15 mouse cellular contexts compared by ENCODE assay signal in the genomic region with DNA sequence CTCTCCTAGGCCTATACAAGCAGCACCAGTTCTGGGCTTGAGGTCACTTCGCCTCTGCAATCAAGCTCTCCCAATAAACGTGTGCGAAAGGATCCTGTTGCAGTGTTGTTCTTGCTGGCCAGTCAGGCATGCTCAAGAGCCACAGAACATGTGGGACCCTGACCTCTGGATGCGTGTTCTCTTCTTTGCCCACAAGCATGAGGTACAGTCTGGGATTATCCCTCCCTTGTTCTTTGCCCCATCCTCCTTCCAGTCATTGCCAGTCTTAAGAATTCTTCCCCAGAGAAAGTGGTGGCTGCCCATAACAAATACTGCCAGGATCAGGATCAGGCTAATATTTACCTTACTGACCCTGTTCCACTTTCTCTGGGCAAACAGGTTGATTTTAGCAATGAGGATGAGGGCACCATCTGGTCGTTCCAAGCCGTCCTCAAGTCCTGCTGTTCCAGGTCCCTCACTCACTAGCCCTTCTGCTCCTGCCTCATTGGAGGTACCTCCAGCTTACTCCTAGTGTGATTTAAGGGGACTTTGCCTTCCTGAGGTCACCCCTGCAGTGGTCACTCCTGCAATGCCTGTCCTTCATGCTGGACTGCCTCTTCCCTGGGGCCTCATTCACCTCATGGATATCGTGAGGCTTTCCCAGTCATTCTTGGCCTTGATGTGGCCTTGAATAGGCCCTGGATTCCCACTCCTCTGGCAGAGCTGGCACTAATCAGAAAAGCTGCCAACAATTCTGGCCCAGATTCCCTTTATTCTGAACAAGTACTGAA. TPM values are rescaled to one million over a fixed set of nuclear protein-coding genes. Genes with fewer than 3 reads are reported as not detected.
DNase-seq lines count a peak whose midpoint lies in the region; ATAC-seq lines count a peak whose summit lies in the region.
"Had no signal": no experiment of that assay in that cellular context is flagged by ENCODE, and none has a peak within 500 bp of the region (broad histone marks: within the 10 kb centered on the region; RNA-seq: fewer than 3 reads in every experiment).

No protein-coding gene starts in this region.

- 84% methylated on average over 7 of the region's 7 CpGs for WGBS in kidney, embryonic 14.5 days
- 93% methylated on average over 7 of the region's 7 CpGs for WGBS in midbrain, embryonic 11.5 days
- 94% methylated on average over 7 of the region's 7 CpGs for WGBS in neural tube, embryonic 15.5 days

- no peak overlapping the region for H3K27ac ChIP-seq in kidney, embryonic 14.5 days (ENCODE audit: low read depth, low read length)
- H3K27ac ChIP-seq in midbrain, embryonic 11.5 days (ENCODE audit: low read depth, low read length), result no peak overlapping the region
- H3K27ac ChIP-seq in neural tube, embryonic 15.5 days (replicated peaks), result no peak overlapping the region
- H3K27ac ChIP-seq: forebrain, embryonic 10.5 days; hindbrain, embryonic 12.5 days; midbrain, embryonic 10.5 days had no signal

- no peak overlapping the region for H3K4me3 ChIP-seq in kidney, embryonic 14.5 days (ENCODE audit: low read length)
- H3K4me3 ChIP-seq in midbrain, embryonic 11.5 days (ENCODE audit: low read depth, low read length), result no peak overlapping the region
- no peak overlapping the region for H3K4me3 ChIP-seq in neural tube, embryonic 15.5 days (replicated peaks)
- H3K4me3 ChIP-seq: forebrain, embryonic 10.5 days; heart, embryonic 12.5 days; hindbrain, embryonic 12.5 days; midbrain, embryonic 10.5 days had no signal

- DNase-seq in kidney, adult 11 months, result peak; percentile 67
- peak; percentile 64 for DNase-seq in adrenal gland, adult 2 months
- peak; percentile 58 for DNase-seq in cerebellum, adult 11-12 months
- DNase-seq in kidney, adult 8-10 months, result peak; percentile 32 to 58
- no peak for DNase-seq in midbrain, embryonic 11.5 days (ENCODE audit: low spot score, missing footprints)
- DNase-seq in lung, postnatal 4 days, result no peak
- DNase-seq: gastrocnemius, postnatal 10 days; lung, adult 2 months; thymus, postnatal 25 days had no signal

- no peak for ATAC-seq in kidney, embryonic 14.5 days (ENCODE audit: low FRiP score, low TSS enrichment)
- no peak for ATAC-seq in midbrain, embryonic 11.5 days (ENCODE audit: low FRiP score)
- no peak for ATAC-seq in neural tube, embryonic 15.5 days (ENCODE audit: low FRiP score)

- H3K4me2 ChIP-seq in kidney, embryonic 14.5 days (replicated peaks; ENCODE audit: low read depth, low read length), result no peak overlapping the region
- no peak overlapping the region for H3K4me2 ChIP-seq in midbrain, embryonic 11.5 days
- no peak overlapping the region for H3K4me2 ChIP-seq in neural tube, embryonic 15.5 days
- H3K4me2 ChIP-seq: heart, embryonic 12.5 days; hindbrain, embryonic 12.5 days had no signal

- H3K36me3 ChIP-seq in kidney, embryonic 14.5 days (ENCODE audit: control insufficient read depth, insufficient read depth, low read length), result no peaks in the 10 kb centered on the region; the same call in 1 of the 2 replicates
- H3K36me3 ChIP-seq in midbrain, embryonic 11.5 days (ENCODE audit: control insufficient read depth, insufficient read depth, low read length), result no peaks in the 10 kb centered on the region
- no peaks in the 10 kb centered on the region for H3K36me3 ChIP-seq in neural tube, embryonic 15.5 days

- H3K9ac ChIP-seq in kidney, embryonic 14.5 days (ENCODE audit: low read depth, low read length), result no peak overlapping the region
- no peak overlapping the region for H3K9ac ChIP-seq in midbrain, embryonic 11.5 days (ENCODE audit: low read length)
- no peak overlapping the region for H3K9ac ChIP-seq in neural tube, embryonic 15.5 days (replicated peaks)
- H3K9ac ChIP-seq: heart, embryonic 12.5 days; hindbrain, embryonic 12.5 days had no signal

- H3K4me1 ChIP-seq in kidney, embryonic 14.5 days (ENCODE audit: control insufficient read depth, insufficient read depth, low read length), result no peaks in the 10 kb centered on the region
- no peaks in the 10 kb centered on the region for H3K4me1 ChIP-seq in midbrain, embryonic 11.5 days (ENCODE audit: control insufficient read depth, insufficient read depth, low read length)
- 0 out of 2 replicates have a peak, but pooled peaks cover 2% of the 10 kb centered on the region for H3K4me1 ChIP-seq in neural tube, embryonic 15.5 days
- H3K4me1 ChIP-seq: forebrain, embryonic 10.5 days; hindbrain, embryonic 12.5 days; midbrain, embryonic 10.5 days had no signal

- no peaks in the 10 kb centered on the region for H3K27me3 ChIP-seq in kidney, embryonic 14.5 days (ENCODE audit: control insufficient read depth, insufficient read depth, low read length)
- H3K27me3 ChIP-seq in midbrain, embryonic 11.5 days (ENCODE audit: control insufficient read depth, insufficient read depth, low read length), result no peaks in the 10 kb centered on the region
- no peaks in the 10 kb centered on the region for H3K27me3 ChIP-seq in neural tube, embryonic 15.5 days (replicated peaks)
- H3K27me3 ChIP-seq: heart, embryonic 12.5 days; hindbrain, embryonic 12.5 days had no signal

- no peaks in the 10 kb centered on the region for H3K9me3 ChIP-seq in kidney, embryonic 14.5 days (ENCODE audit: control insufficient read depth, low read length)
- no peaks in the 10 kb centered on the region for H3K9me3 ChIP-seq in midbrain, embryonic 11.5 days (ENCODE audit: control insufficient read depth, low read length)
- no peaks in the 10 kb centered on the region for H3K9me3 ChIP-seq in neural tube, embryonic 15.5 days (replicated peaks)
- H3K9me3 ChIP-seq: forebrain, embryonic 10.5 days; heart, embryonic 12.5 days; hindbrain, embryonic 12.5 days; midbrain, embryonic 10.5 days had no signal

RNA-seq across cellular contexts. Expression of a gene that starts 36.0 kb away (rescaled TPM):
- polyA plus RNA-seq in kidney, embryonic 14.5 days (2014; fragmentation: Nextera tagmentation; extraction: Ambion mirVana), result 26.4 and 34.1 TPM in 2 replicates
- 10 to 100 TPM; 49.9 to 53.8 TPM for total RNA-seq in adrenal gland, adult 2 months (2021)
- 68.9 and 69.9 TPM in 2 replicates for polyA plus RNA-seq in adrenal gland, adult 2 months (2012; rRNA removed)
- 27.2 and 27.8 TPM in 2 replicates for polyA plus RNA-seq in midbrain, embryonic 11.5 days (2014; fragmentation: Nextera tagmentation; extraction: Ambion mirVana)
- polyA plus RNA-seq in neural tube, embryonic 15.5 days (2015; fragmentation: Nextera tagmentation; extraction: Ambion mirVana), result 14.9 and 17.4 TPM in 2 replicates

Comparison
In these comparisons a context has a peak if more than half of its experiments do, and no peak if none do; other contexts are left out.
1. DNase-seq: peak in kidney, adult 11 months (single experiment), adrenal gland, adult 2 months (single experiment), cerebellum, adult 11-12 months (single experiment) and kidney, adult 8-10 months (2 of 2); none in midbrain, embryonic 11.5 days (single experiment) and lung, postnatal 4 days (0 of 2).